Mouse (Mus musculus) kidney, embryonic 14.5 days (tissue): ENCODE data around the gene Olfr507. TPM values are rescaled to one million over a fixed set of nuclear protein-coding genes. Genes with fewer than 3 reads are reported as not detected.

Source experiments
- ATAC-seq: fragments of 200-750 bp; cut with Nextera tagmentation; 2 replicates; pipeline ENCODE4 v1.8.0; 2017; ENCODE audit warnings: moderate number of reproducible peaks, mild to moderate bottlenecking, moderate TSS enrichment, moderate library complexity; ENCODE audit not compliant: low FRiP score, low TSS enrichment
- H3K27ac ChIP-seq: fragments of 300-500 bp; sonication (generic); 2 replicates; pipeline ENCODE4 v1.5.1; 2014; ENCODE audit warnings: low read depth, mild to moderate bottlenecking, low read length, moderate library complexity, mixed read lengths
- H3K27me3 ChIP-seq: fragments of 300-500 bp; sonication (generic); 2 replicates; pipeline ENCODE4 v1.6.1; 2014; ENCODE audit warnings: mild to moderate bottlenecking, low read length; ENCODE audit not compliant: control insufficient read depth, insufficient read depth
- H3K36me3 ChIP-seq: fragments of 300-500 bp; sonication (generic); 2 replicates; pipeline ENCODE4 v1.6.1; 2014; ENCODE audit warnings: low read length, mixed read lengths; ENCODE audit not compliant: control insufficient read depth, insufficient read depth
- H3K4me1 ChIP-seq: fragments of 300-500 bp; sonication (generic); 2 replicates; pipeline ENCODE4 v1.6.1; 2014; ENCODE audit warnings: low read length, mixed read lengths; ENCODE audit not compliant: control insufficient read depth, insufficient read depth
- H3K4me2 ChIP-seq: fragments of 300-500 bp; sonication (generic); replicated peaks from 2 replicates; pipeline ENCODE4 v1.6.1; 2014; ENCODE audit warnings: low read depth, mild to moderate bottlenecking, low read length
- H3K4me3 ChIP-seq: fragments of 300-500 bp; sonication (generic); 2 replicates; pipeline ENCODE4 v1.5.1; 2014; ENCODE audit warnings: mild to moderate bottlenecking, low read length
- H3K9ac ChIP-seq: fragments of 300-500 bp; sonication (generic); 2 replicates; pipeline ENCODE4 v1.6.1; 2014; ENCODE audit warnings: low read depth, mild to moderate bottlenecking, low read length, moderate library complexity
- H3K9me3 ChIP-seq: fragments of 300-500 bp; sonication (generic); 2 replicates; pipeline ENCODE4 v1.6.1; 2016; ENCODE audit warnings: low read length; ENCODE audit not compliant: control insufficient read depth
- WGBS: fragments of 180-500 bp; shearing (Covaris S2); extraction: QIAGEN DNeasy Blood & Tissue Kit; methylation state at CpG from one replicate; pipeline ENCODE4 v1.1.7; 2014; 5-methylcytosine and 5-hydroxymethylcytosine counted together
- polyA plus RNA-seq: library from polyadenylated mRNA; unstranded; fragments of >200 nt; fragmentation: Nextera tagmentation; extraction: Ambion mirVana; gene quantifications from 2 replicates; pipeline ENCODE4 v1.2.1, GENCODE M21; 2014

Gene Olfr507
- polyA plus RNA-seq, 1 experiment from 2014 or later, result not detected

DNA sequence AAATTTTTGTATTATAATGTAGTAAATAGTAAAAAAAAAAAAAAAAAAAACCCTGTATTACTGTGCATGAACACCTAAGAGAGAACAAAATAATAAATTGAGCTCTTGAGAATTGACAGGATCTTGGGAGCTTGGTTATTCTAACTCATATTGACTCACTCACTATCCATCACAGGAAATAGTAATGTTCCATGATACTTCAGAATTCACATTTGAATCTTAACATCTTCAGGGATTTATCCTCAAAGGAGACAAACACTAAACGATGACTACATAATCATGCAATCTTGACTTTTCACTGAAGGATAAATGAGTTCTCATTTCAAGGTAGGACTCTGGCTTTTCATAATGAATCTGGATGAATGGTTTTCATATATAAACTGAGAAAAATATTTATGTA, 44.5 kb downstream of the Olfr507 start, which contains the start of gene Olfr510:
Gene Olfr510, plus strand, starts transcription at position 301 of the 400 bp plus-strand sequence.
- H3K4me1 ChIP-seq, result no peaks in the 10 kb centered on the region

DNA sequence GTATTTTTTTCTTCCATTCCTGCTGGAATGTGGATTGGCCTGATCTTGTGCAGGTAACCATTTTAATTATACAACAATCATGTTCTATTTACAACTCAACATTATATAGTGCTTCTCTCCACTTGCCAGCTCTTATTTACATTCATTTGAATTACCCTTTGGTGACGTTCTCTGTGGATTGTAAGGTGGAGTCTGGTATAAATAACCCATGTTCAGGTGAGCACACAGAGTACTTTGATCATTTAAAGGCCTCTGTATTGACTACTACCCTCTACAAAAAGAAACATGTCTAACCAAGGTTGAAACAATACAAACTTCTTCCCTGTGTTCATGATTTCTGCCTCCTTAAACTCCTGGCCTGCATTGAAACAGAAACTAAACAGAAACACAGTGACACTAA, 49.4 kb downstream of the Olfr507 start:
- Histone ChIP-seq H3K4me3 (no peak overlapping the region), H3K36me3 (no peaks in the 10 kb centered on the region), H3K27me3 (no peaks in the 10 kb centered on the region), H3K4me2 (no peak overlapping the region), H3K4me1 (no peaks in the 10 kb centered on the region), H3K27ac (no peak overlapping the region), H3K9ac (no peak overlapping the region), H3K9me3 (no peaks in the 10 kb centered on the region)
- WGBS, result 80% methylated on average over 1 of the region's 1 CpGs
- no peak for ATAC-seq

More for the DNA sequence above, 44.5 kb downstream of the Olfr507 start, which contains the start of gene Olfr510:
- WGBS, result 91% methylated on average over 1 of the region's 1 CpGs
- H3K9me3 ChIP-seq, result no peaks in the 10 kb centered on the region
- no peak within 1 kb of the TSS for H3K4me3 ChIP-seq
- H3K4me2 ChIP-seq, result no peak within 1 kb of the TSS
- ATAC-seq, result no peak
- H3K9ac ChIP-seq, result no peak within 1 kb of the TSS
- H3K27me3 ChIP-seq, result no peaks in the 10 kb centered on the region
- H3K36me3 ChIP-seq, result no peaks in the 10 kb centered on the region
- H3K27ac ChIP-seq, result no peak within 1 kb of the TSS

Other genes starting within 250 kb of the Olfr507 start
- not detected in 2 replicates for gene Olfr495, start 228.6 kb upstream of the Olfr507 start, polyA plus RNA-seq
- not detected in 2 replicates for gene Olfr497, start 201.4 kb upstream of the Olfr507 start, polyA plus RNA-seq
- not detected in 2 replicates for gene Olfr498, start 156.5 kb upstream of the Olfr507 start, polyA plus RNA-seq
- gene Olfr502, start 96.7 kb upstream of the Olfr507 start, polyA plus RNA-seq, result not detected in 2 replicates
- not detected in 2 replicates for gene Olfr503, start 77.3 kb upstream of the Olfr507 start, polyA plus RNA-seq
- gene Olfr504, start 56.0 kb upstream of the Olfr507 start, polyA plus RNA-seq, result not detected in 2 replicates
- not detected in 2 replicates for gene Olfr506, start 11.0 kb upstream of the Olfr507 start, polyA plus RNA-seq
- not detected in 2 replicates for gene Olfr508, start 8.2 kb downstream of the Olfr507 start, polyA plus RNA-seq
- gene Olfr509, start 30.1 kb downstream of the Olfr507 start, polyA plus RNA-seq, result not detected in 2 replicates
- not detected in 2 replicates for gene Olfr510, start 44.6 kb downstream of the Olfr507 start, polyA plus RNA-seq
- not detected in 2 replicates for gene Olfr512, start 91.5 kb downstream of the Olfr507 start, polyA plus RNA-seq
- gene Olfr513, start 129.2 kb downstream of the Olfr507 start, polyA plus RNA-seq, result not detected in 2 replicates
- not detected in 2 replicates for gene Olfr514, start 204.2 kb downstream of the Olfr507 start, polyA plus RNA-seq
- not detected in 2 replicates for gene Olfr516, start 228.7 kb downstream of the Olfr507 start, polyA plus RNA-seq